Mouse (Mus musculus) MEL (cell line): ENCODE measurements around the gene Frmd4a. TPM values are rescaled to one million over a fixed set of nuclear protein-coding genes. Genes with fewer than 3 reads are reported as not detected.

Experiments
- DNase-seq: peaks from one replicate; pipeline ENCODE4 v3.0.0; 2011; ENCODE audit warnings: low read depth, low spot score
- H3K27ac ChIP-seq: 2 replicates; pipeline ENCODE4 v1.5.1; 2012; ENCODE audit warnings: low read depth, mild to moderate bottlenecking, control low read depth, low read length, moderate library complexity; ENCODE audit not compliant: control insufficient read depth
- H3K27me3 ChIP-seq, 2 experiments: fragments of 150-350 bp in 1 of 2; sonication (generic) in 1 of 2; 2 replicates each; pipeline ENCODE4 v1.6.1; 2012; ENCODE audit warnings: low read length in 2 of 2, mild to moderate bottlenecking in 2 of 2, improper control_type of control experiment in 1 of 2, moderate library complexity in 1 of 2; ENCODE audit not compliant: insufficient read depth in 2 of 2, control insufficient read depth in 1 of 2
- H3K36me3 ChIP-seq, 2 experiments: 2 replicates each; pipeline ENCODE4 v1.6.1; 2012 to 2014; ENCODE audit warnings: low read length in 2 of 2, improper control_type of control experiment in 1 of 2, inconsistent platforms in 1 of 2, mild to moderate bottlenecking in 1 of 2; ENCODE audit not compliant: insufficient read depth in 2 of 2, control insufficient read depth in 1 of 2
- H3K4me1 ChIP-seq, 2 experiments: fragments of 150-350 bp in 1 of 2; sonication (generic) in 1 of 2; 2 replicates each; pipeline ENCODE4 v1.6.1; 2012; ENCODE audit warnings: low read length in 2 of 2, improper control_type of control experiment in 1 of 2, mild to moderate bottlenecking in 1 of 2; ENCODE audit not compliant: insufficient read depth in 2 of 2, control insufficient read depth in 1 of 2
- H3K4me3 ChIP-seq, 2 experiments: fragments of 150-350 bp in 1 of 2; sonication (generic) in 1 of 2; 2 replicates each; pipeline ENCODE4 v1.5.1; 2012; ENCODE audit warnings: low read depth in 2 of 2, low read length in 2 of 2, mild to moderate bottlenecking in 2 of 2, moderate library complexity in 2 of 2, control low read depth in 1 of 2, improper control_type of control experiment in 1 of 2; ENCODE audit not compliant: control insufficient read depth in 1 of 2, insufficient read depth in 1 of 2
- H3K79me2 ChIP-seq: 2 replicates; pipeline ENCODE4 v1.6.1; 2012; ENCODE audit warnings: mild to moderate bottlenecking, low read length, moderate library complexity; ENCODE audit not compliant: control insufficient read depth, poor library complexity, insufficient read depth
- H3K9ac ChIP-seq: 2 replicates; pipeline ENCODE4 v1.6.1; 2012; ENCODE audit warnings: low read depth, mild to moderate bottlenecking, control low read depth, low read length, moderate library complexity; ENCODE audit not compliant: control insufficient read depth, poor library complexity, severe bottlenecking
- H3K9me3 ChIP-seq: fragments of 150-350 bp; sonication (generic); replicated peaks from 2 replicates; pipeline ENCODE4 v1.6.1; 2012; ENCODE audit warnings: mild to moderate bottlenecking, low read length, improper control_type of control experiment, moderate library complexity; ENCODE audit not compliant: insufficient read depth
- CHD1 ChIP-seq: IDR thresholded peaks from 2 replicates; pipeline ENCODE4 v1.6.1; 2012; ENCODE audit warnings: low read depth, mild to moderate bottlenecking, inconsistent platforms, low read length, improper control_type of control experiment
- CHD2 ChIP-seq: IDR thresholded peaks from 2 replicates; pipeline ENCODE4 v1.6.1; 2011; ENCODE audit warnings: low read length, improper control_type of control experiment
- ELF1 ChIP-seq: IDR thresholded peaks from 2 replicates; pipeline ENCODE4 v1.6.1; 2014; ENCODE audit warnings: low read depth, mild to moderate bottlenecking, inconsistent platforms, low read length, improper control_type of control experiment, moderate library complexity
- GABPA ChIP-seq: IDR thresholded peaks from 2 replicates; pipeline ENCODE4 v1.6.1; 2012; ENCODE audit warnings: low read depth, mild to moderate bottlenecking, inconsistent platforms, low read length, improper control_type of control experiment, moderate library complexity
- GATA1 ChIP-seq: IDR thresholded peaks from 2 replicates; pipeline ENCODE4 v1.6.1; 2011; ENCODE audit warnings: low read depth, low read length, improper control_type of control experiment
- HCFC1 ChIP-seq: IDR thresholded peaks from 2 replicates; pipeline ENCODE4 v1.6.1; 2012; ENCODE audit warnings: low read depth, mild to moderate bottlenecking, inconsistent platforms, low read length, improper control_type of control experiment, moderate library complexity
- JUND ChIP-seq: IDR thresholded peaks from 2 replicates; pipeline ENCODE4 v1.6.1; 2011; ENCODE audit warnings: low read depth, mild to moderate bottlenecking, improper control_type of control experiment, low read length
- MAZ ChIP-seq: IDR thresholded peaks from 2 replicates; pipeline ENCODE4 v1.6.1; 2012; ENCODE audit warnings: low read depth, mild to moderate bottlenecking, inconsistent platforms, low read length, improper control_type of control experiment
- MEF2A ChIP-seq: IDR thresholded peaks from 2 replicates; pipeline ENCODE4 v1.6.1; 2014; ENCODE audit warnings: low read depth, mild to moderate bottlenecking, inconsistent platforms, low read length, improper control_type of control experiment; ENCODE audit not compliant: poor library complexity, insufficient replicate concordance, severe bottlenecking; ENCODE audit errors: extremely low read depth
- MYB ChIP-seq: IDR thresholded peaks from 2 replicates; pipeline ENCODE4 v1.6.1; 2011; ENCODE audit warnings: mild to moderate bottlenecking, low read depth, low read length, improper control_type of control experiment
- NELFE ChIP-seq: IDR thresholded peaks from 2 replicates; pipeline ENCODE4 v1.6.1; 2011; ENCODE audit warnings: low read depth, low read length, improper control_type of control experiment
- NRF1 ChIP-seq: IDR thresholded peaks from 2 replicates; pipeline ENCODE4 v1.6.1; 2014; ENCODE audit warnings: low read depth, mild to moderate bottlenecking, inconsistent platforms, low read length, improper control_type of control experiment, moderate library complexity; ENCODE audit not compliant: poor library complexity, insufficient read depth, severe bottlenecking
- POLR2AphosphoS2 ChIP-seq: IDR thresholded peaks from 2 replicates; pipeline ENCODE4 v1.6.1; 2011; ENCODE audit warnings: low read length, improper control_type of control experiment
- RCOR1 ChIP-seq: IDR thresholded peaks from 2 replicates; pipeline ENCODE4 v1.6.1; 2012; ENCODE audit warnings: low read depth, mild to moderate bottlenecking, inconsistent platforms, low read length, improper control_type of control experiment
- SIN3A ChIP-seq: IDR thresholded peaks from 2 replicates; pipeline ENCODE4 v1.6.1; 2012; ENCODE audit warnings: low read length, improper control_type of control experiment, inconsistent platforms
- TAL1 ChIP-seq: IDR thresholded peaks from 2 replicates; pipeline ENCODE4 v1.6.1; 2012; ENCODE audit warnings: mild to moderate bottlenecking, inconsistent platforms, low read length, moderate library complexity, mixed read lengths
- TCF12 ChIP-seq: IDR thresholded peaks from 2 replicates; pipeline ENCODE4 v1.6.1; 2014; ENCODE audit warnings: low read depth, mild to moderate bottlenecking, inconsistent platforms, low read length, improper control_type of control experiment, moderate library complexity
- ZC3H11A ChIP-seq: IDR thresholded peaks from 2 replicates; pipeline ENCODE4 v1.6.1; 2012; ENCODE audit warnings: low read depth, mild to moderate bottlenecking, inconsistent platforms, low read length, improper control_type of control experiment
- ZKSCAN1 ChIP-seq: IDR thresholded peaks from 2 replicates; pipeline ENCODE4 v1.6.1; 2012; ENCODE audit warnings: low read depth, mild to moderate bottlenecking, inconsistent platforms, low read length, improper control_type of control experiment, moderate library complexity
- ZNF384 ChIP-seq: IDR thresholded peaks from 2 replicates; pipeline ENCODE4 v1.6.1; 2012; ENCODE audit warnings: low read depth, mild to moderate bottlenecking, inconsistent platforms, low read length, improper control_type of control experiment
- polyA plus RNA-seq, 2 experiments: library from polyadenylated mRNA; stranded (reverse) in 1 of 2; unstranded in 1 of 2; fragments of >175 nt in 1 of 2; fragments of >200 nt in 1 of 2; gene quantifications; 2 replicates each; pipeline versions ENCODE4 v1.2.1 to v1.2.4; 2012; ENCODE audit warnings: low replicate concordance in 2 of 2, low read depth in 1 of 2; ENCODE audit not compliant: insufficient read length in 2 of 2, insufficient read depth in 1 of 2, missing spikeins in 1 of 2
- total RNA-seq: library from RNA; depleted of rRNA; stranded (reverse); fragments of 300-350 nt; gene quantifications from 2 replicates; pipeline ENCODE4 v1.2.3, GENCODE M21; 2012

Frmd4a gene
- total and polyA plus RNA-seq, 3 experiments: 6.4 to 14.4 TPM; not detected in 1

- Histone ChIP-seq H3K9ac (no peak overlapping the region), H3K79me2 (no peaks in the 10 kb centered on the region), H3K36me3 (peaks cover 0 to 22% of the 10 kb centered on the region in 2 experiments; a peak in 2 of 4 replicates), H3K27ac (no peak overlapping the region), H3K9me3 (no peaks in the 10 kb centered on the region), H3K4me1 (no peaks in the 10 kb centered on the region)
- no peak for TF ChIP-seq NELFE
- TF ChIP-seq NRF1: no peak
- no peak for TF ChIP-seq TAL1
- no peak for TF ChIP-seq ZC3H11A
- TF ChIP-seq HCFC1: no peak
- no peak for TF ChIP-seq RCOR1
- TF ChIP-seq GABPA: no peak
- TF ChIP-seq SIN3A: no peak
- TF ChIP-seq MAZ: no peak
- TF ChIP-seq CHD1: no peak
- TF ChIP-seq GATA1: no peak
- no peak for TF ChIP-seq MYB
- TF ChIP-seq MEF2A: no peak
- no peak for TF ChIP-seq TCF12
- TF ChIP-seq CHD2: no peak
- TF ChIP-seq ELF1: no peak
- no peak for TF ChIP-seq POLR2AphosphoS2
- no peak for TF ChIP-seq ZNF384
- no peak for TF ChIP-seq ZKSCAN1
- TF ChIP-seq, all 39 proteins: peak for 0
- Histone ChIP-seq H3K4me3 (no peak overlapping the region), H3K27me3 (no peaks in the 10 kb centered on the region)
- DNase-seq: no peak
Measured at GRCm38 (mm10) chr2:4579357-4580068, 562.0 kb downstream of the Frmd4a start.

- H3K79me2 ChIP-seq: no peaks in the 10 kb centered on the region
- H3K4me1 ChIP-seq: no peaks in the 10 kb centered on the region
- H3K27me3 ChIP-seq: no peaks in the 10 kb centered on the region
- no peak overlapping the region for H3K9ac ChIP-seq
- H3K36me3 ChIP-seq: peaks cover 0 to 17% of the 10 kb centered on the region in 2 experiments; a peak in 2 of 4 replicates
- no peak for DNase-seq
- TF ChIP-seq POLR2AphosphoS2: no peak
- no peak for TF ChIP-seq TCF12
- no peak for TF ChIP-seq JUND
- TF ChIP-seq SIN3A: no peak
- no peaks in the 10 kb centered on the region for H3K9me3 ChIP-seq
- no peak overlapping the region for H3K27ac ChIP-seq
- no peak overlapping the region for H3K4me3 ChIP-seq
Measured at GRCm38 (mm10) chr2:4580666-4581065, 563.1 kb downstream of the Frmd4a start.
